Mouse (Mus musculus) embryonic facial prominence, embryonic 11.5 days (tissue): ENCODE results near the gene Gtf2h4. TPM values are rescaled to one million over a fixed set of nuclear protein-coding genes. Genes with fewer than 3 reads are reported as not detected.

ENCODE experiments used
- ATAC-seq: fragments of 200-750 bp; cut with Nextera tagmentation; replicated peaks from 2 replicates; pipeline ENCODE4 v1.8.0; 2017; ENCODE audit warnings: low read depth; ENCODE audit not compliant: insufficient number of reproducible peaks, low FRiP score, low TSS enrichment
- DNase-seq: peaks from one replicate; pipeline ENCODE4 v3.0.0-alpha.2; 2015; ENCODE audit warnings: low spot score
- H3K27ac ChIP-seq: fragments of 300-500 bp; sonication (generic); replicated peaks from 2 replicates; pipeline ENCODE4 v1.5.1; 2014; ENCODE audit warnings: mild to moderate bottlenecking, low read depth, low read length, control low read depth
- H3K27me3 ChIP-seq: fragments of 300-500 bp; sonication (generic); 2 replicates; pipeline ENCODE4 v1.6.1; 2014; ENCODE audit warnings: mild to moderate bottlenecking, low read length, moderate library complexity, mixed read lengths; ENCODE audit not compliant: control insufficient read depth, insufficient read depth
- H3K36me3 ChIP-seq: fragments of 300-500 bp; sonication (generic); replicated peaks from 2 replicates; pipeline ENCODE4 v1.6.1; 2014; ENCODE audit warnings: low read depth, mild to moderate bottlenecking, low read length, moderate library complexity, mixed read lengths; ENCODE audit not compliant: control insufficient read depth, insufficient read depth
- H3K4me1 ChIP-seq: fragments of 300-500 bp; sonication (generic); 2 replicates; pipeline ENCODE4 v1.6.1; 2014; ENCODE audit warnings: low read length, mixed read lengths; ENCODE audit not compliant: control insufficient read depth, insufficient read depth
- H3K4me2 ChIP-seq: fragments of 300-500 bp; sonication (generic); 2 replicates; pipeline ENCODE4 v1.6.1; 2014; ENCODE audit warnings: low read depth, mild to moderate bottlenecking, control low read depth, low read length, moderate library complexity
- H3K4me3 ChIP-seq: fragments of 300-500 bp; sonication (generic); 2 replicates; pipeline ENCODE4 v1.5.1; 2014; ENCODE audit warnings: low read depth, low read length, control low read depth
- H3K9ac ChIP-seq: fragments of 300-500 bp; sonication (generic); replicated peaks from 2 replicates; pipeline ENCODE4 v1.6.1; 2014; ENCODE audit warnings: mild to moderate bottlenecking, control low read depth, low read length
- H3K9me3 ChIP-seq: fragments of 300-500 bp; sonication (generic); replicated peaks from 2 replicates; pipeline ENCODE4 v1.6.1; 2016; ENCODE audit warnings: mild to moderate bottlenecking, low read length, inconsistent platforms, mixed read lengths; ENCODE audit not compliant: control insufficient read depth
- WGBS: fragments of 180-500 bp; shearing (Covaris S2); extraction: QIAGEN DNeasy Blood & Tissue Kit; methylation state at CpG from one replicate; pipeline ENCODE4 v1.1.7; 2014; 5-methylcytosine and 5-hydroxymethylcytosine counted together
- polyA plus RNA-seq: library from polyadenylated mRNA; unstranded; fragments of >200 nt; fragmentation: Nextera tagmentation; extraction: Ambion mirVana; gene quantifications from 2 replicates; pipeline ENCODE4 v1.2.1, GENCODE M21; 2014

Gtf2h4 gene
- polyA plus RNA-seq, 1 experiment from 2014 or later, result 43.3 TPM

- WGBS, result 82% methylated on average over 7 of the region's 7 CpGs
- Histone ChIP-seq H3K9me3 (no peaks in the 10 kb centered on the region), H3K9ac (no peak within 1 kb of the TSS), H3K27me3 (no peaks in the 10 kb centered on the region), H3K4me3 (no peak within 1 kb of the TSS), H3K36me3 (no peaks in the 10 kb centered on the region), H3K4me2 (no peak within 1 kb of the TSS), H3K4me1 (no peaks in the 10 kb centered on the region), H3K27ac (no peak within 1 kb of the TSS)
- DNase-seq (no peak), ATAC-seq (no peak)
Observed at GRCm38 (mm10) chr17:35626537-35626936, 47.0 kb downstream of the Gtf2h4 start, which contains the start of gene Gm9573. TSS of gene Gm9573 (minus strand) at chr17:35626637.

Other genes with a start within 250 kb of the Gtf2h4 start
- 0.74 and 1.0 TPM in 2 replicates for gene H2-Q6, start 248.9 kb downstream of the Gtf2h4 start, polyA plus RNA-seq
- gene H2-Q7, start 234.6 kb downstream of the Gtf2h4 start, polyA plus RNA-seq, result 8.4 and 8.8 TPM in 2 replicates
- 0.18 TPM in 2 replicates for gene H2-Q10, start 203.7 kb downstream of the Gtf2h4 start, polyA plus RNA-seq
- 0.15 TPM in 1 of 2 replicates, not detected in the other for gene Pou5f1, start 167.7 kb downstream of the Gtf2h4 start, polyA plus RNA-seq
- 59.0 and 62.2 TPM in 2 replicates for gene Tcf19, start 156.9 kb downstream of the Gtf2h4 start, polyA plus RNA-seq
- 11.4 and 11.8 TPM in 2 replicates for gene Cchcr1, start 156.6 kb downstream of the Gtf2h4 start, polyA plus RNA-seq
- gene Psors1c2, start 140.5 kb downstream of the Gtf2h4 start, polyA plus RNA-seq, result 0.60 and 1.0 TPM in 2 replicates
- gene Cdsn, start 121.6 kb downstream of the Gtf2h4 start, polyA plus RNA-seq, result not detected in 2 replicates
- gene 2300002M23Rik, start 106.3 kb downstream of the Gtf2h4 start, polyA plus RNA-seq, result not detected in 2 replicates
- not detected in 2 replicates for gene Sfta2, start 72.2 kb downstream of the Gtf2h4 start, polyA plus RNA-seq
- gene Gm9573, start 47.1 kb downstream of the Gtf2h4 start, polyA plus RNA-seq, result not detected in 2 replicates
- gene Mucl3, start 30.0 kb downstream of the Gtf2h4 start, polyA plus RNA-seq, result 0.13 and 0.28 TPM in 2 replicates
- gene Vars2, start 6.1 kb downstream of the Gtf2h4 start, polyA plus RNA-seq, result 9.1 and 10.4 TPM in 2 replicates
- gene Ddr1, start 30.9 kb upstream of the Gtf2h4 start, polyA plus RNA-seq, result 20.4 and 24.6 TPM in 2 replicates
- 2.7 and 3.4 TPM in 2 replicates for gene Ier3, start 147.9 kb upstream of the Gtf2h4 start, polyA plus RNA-seq
- 46.7 and 53.8 TPM in 2 replicates for gene Flot1, start 149.5 kb upstream of the Gtf2h4 start, polyA plus RNA-seq
- 1,420 and 1,481 TPM in 2 replicates for gene Tubb5, start 164.6 kb upstream of the Gtf2h4 start, polyA plus RNA-seq
- gene Mdc1, start 167.8 kb upstream of the Gtf2h4 start, polyA plus RNA-seq, result 22.2 and 23.4 TPM in 2 replicates
- 48.8 and 53.2 TPM in 2 replicates for gene Nrm, start 187.6 kb upstream of the Gtf2h4 start, polyA plus RNA-seq
- 24.1 and 24.6 TPM in 2 replicates for gene Ppp1r18, start 191.9 kb upstream of the Gtf2h4 start, polyA plus RNA-seq
- 38.6 and 47.2 TPM in 2 replicates for gene Dhx16, start 206.1 kb upstream of the Gtf2h4 start, polyA plus RNA-seq
- gene 2310061I04Rik, start 223.7 kb upstream of the Gtf2h4 start, polyA plus RNA-seq, result 21.2 and 25.6 TPM in 2 replicates
- gene Atat1, start 236.3 kb upstream of the Gtf2h4 start, polyA plus RNA-seq, result 101 and 108 TPM in 2 replicates
- 69.5 and 72.0 TPM in 2 replicates for gene Mrps18b, start 242.7 kb upstream of the Gtf2h4 start, polyA plus RNA-seq
- 38.1 and 38.2 TPM in 2 replicates for gene Ppp1r10, start 242.7 kb upstream of the Gtf2h4 start, polyA plus RNA-seq